Mouse (Mus musculus) heart, embryonic 13.5 days (tissue): ENCODE data around the gene Dock4. TPM values are rescaled to one million over a fixed set of nuclear protein-coding genes. Genes with fewer than 3 reads are reported as not detected.
A peak's percentile ranks its signal among the peaks of the same experiment; 100 is the strongest.
"Not testable (repeated sequence)": the region's sequence is repeated elsewhere in the genome, so short reads cannot be mapped to it uniquely, and the experiment has no call there.

Experiments
- ATAC-seq: fragments of 200-750 bp; cut with Nextera tagmentation; 2 replicates; pipeline ENCODE4 v1.8.0; 2017; ENCODE audit warnings: moderate TSS enrichment; ENCODE audit not compliant: insufficient number of reproducible peaks, low FRiP score, low TSS enrichment; ENCODE audit errors: extremely low read depth
- H3K27ac ChIP-seq: fragments of 300-500 bp; sonication (generic); replicated peaks from 2 replicates; pipeline ENCODE4 v1.5.1; 2015; ENCODE audit warnings: moderate library complexity, mild to moderate bottlenecking, inconsistent platforms
- H3K27me3 ChIP-seq: fragments of 300-500 bp; sonication (generic); replicated peaks from 2 replicates; pipeline ENCODE4 v1.6.1; 2015; ENCODE audit warnings: mild to moderate bottlenecking, inconsistent platforms
- H3K36me3 ChIP-seq: fragments of 300-500 bp; sonication (generic); 2 replicates; pipeline ENCODE4 v1.6.1; 2015; ENCODE audit warnings: mild to moderate bottlenecking, inconsistent platforms
- H3K4me1 ChIP-seq: fragments of 300-500 bp; sonication (generic); 2 replicates; pipeline ENCODE4 v1.6.1; 2015; ENCODE audit warnings: inconsistent platforms
- H3K4me2 ChIP-seq: fragments of 300-500 bp; sonication (generic); 2 replicates; pipeline ENCODE4 v1.6.1; 2015; ENCODE audit warnings: inconsistent platforms, mild to moderate bottlenecking, moderate library complexity
- H3K4me3 ChIP-seq: fragments of 300-500 bp; sonication (generic); 2 replicates; pipeline ENCODE4 v1.5.1; 2015; ENCODE audit warnings: moderate library complexity, mild to moderate bottlenecking, inconsistent platforms
- H3K9ac ChIP-seq: fragments of 300-500 bp; sonication (generic); 2 replicates; pipeline ENCODE4 v1.6.1; 2015; ENCODE audit warnings: inconsistent platforms, mild to moderate bottlenecking, moderate library complexity
- H3K9me3 ChIP-seq: fragments of 300-500 bp; sonication (generic); 2 replicates; pipeline ENCODE4 v1.6.1; 2016; ENCODE audit warnings: inconsistent platforms
- WGBS: fragments of 180-500 bp; shearing (Covaris S2); methylation state at CpG from one replicate; pipeline ENCODE4 v1.1.7; 2015; ENCODE audit warnings: mixed read lengths; 5-methylcytosine and 5-hydroxymethylcytosine counted together
- polyA plus RNA-seq: library from polyadenylated mRNA; unstranded; fragments of >200 nt; fragmentation: Nextera tagmentation; extraction: Ambion mirVana; gene quantifications from 2 replicates; pipeline ENCODE4 v1.2.1, GENCODE M21; 2015

The Dock4 gene
- polyA plus RNA-seq, 1 experiment from 2014 or later = 6.9 TPM

DNA sequence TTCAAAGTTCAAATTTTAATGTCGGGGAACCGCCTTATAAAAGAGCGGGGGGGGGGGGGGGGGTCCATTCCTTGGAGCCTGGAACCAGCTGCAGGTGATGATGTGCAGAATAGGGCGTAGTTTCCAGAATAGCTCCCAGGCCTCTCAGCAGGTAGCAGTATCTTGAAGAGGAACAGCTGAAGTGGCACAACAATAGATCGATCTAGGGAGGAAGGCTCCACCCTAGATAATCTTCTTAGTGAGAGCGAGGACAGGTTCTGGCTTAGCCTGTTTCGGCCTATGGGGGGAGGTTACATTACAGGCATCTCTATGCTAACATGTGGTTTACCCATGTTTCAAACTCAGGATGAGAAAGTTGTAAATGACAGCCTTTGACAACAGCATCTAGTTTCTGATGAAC lies 411.7 kb downstream of the Dock4 start:
- Histone ChIP-seq H3K27me3 (no peaks in the 10 kb centered on the region), H3K9ac (no peak overlapping the region), H3K4me1 (no peaks in the 10 kb centered on the region), H3K27ac (no peak overlapping the region), H3K4me2 (no peak overlapping the region), H3K4me3 (no peak overlapping the region), H3K9me3 (0 out of 2 replicates have a peak, but pooled peaks cover 11% of the 10 kb centered on the region), H3K36me3 (no peaks in the 10 kb centered on the region)
- 87% methylated on average over 6 of the region's 7 CpGs for WGBS
- no peak for ATAC-seq

- 0 out of 2 replicates have a peak, but pooled peaks cover 11% of the 10 kb centered on the region for H3K9me3 ChIP-seq
- H3K36me3 ChIP-seq, H3K27me3 ChIP-seq, H3K27ac ChIP-seq, ATAC-seq, H3K4me3 ChIP-seq, H3K9ac ChIP-seq, H3K4me2 ChIP-seq, H3K4me1 ChIP-seq: not testable (repeated sequence)
- 74% methylated on average over 6 of the region's 7 CpGs for WGBS
Measured at GRCm38 (mm10) chr12:40858763-40859162, 413.0 kb downstream of the Dock4 start.

GRCm38 (mm10) chr12:40870387-40870786 lies 424.6 kb downstream of the Dock4 start:
- no peak for ATAC-seq
- 86% methylated on average over 5 of the region's 5 CpGs for WGBS

GRCm38 (mm10) chr12:40872716-40873115 lies 427.0 kb downstream of the Dock4 start:
- Histone ChIP-seq H3K36me3 (no peaks in the 10 kb centered on the region), H3K4me2 (no peak overlapping the region), H3K27me3 (no peaks in the 10 kb centered on the region), H3K27ac (no peak overlapping the region), H3K9me3 (0 out of 2 replicates have a peak, but pooled peaks cover 8% of the 10 kb centered on the region), H3K9ac (no peak overlapping the region), H3K4me1 (no peaks in the 10 kb centered on the region), H3K4me3 (no peak overlapping the region)
- 90% methylated on average over 3 of the region's 3 CpGs for WGBS
- no peak for ATAC-seq

More at GRCm38 (mm10) chr12:40870387-40870786, 424.6 kb downstream of the Dock4 start:
- Histone ChIP-seq H3K9me3 (0 out of 2 replicates have a peak, but pooled peaks cover 8% of the 10 kb centered on the region), H3K4me1 (no peaks in the 10 kb centered on the region), H3K27me3 (no peaks in the 10 kb centered on the region), H3K4me3 (no peak overlapping the region), H3K9ac (no peak overlapping the region), H3K36me3 (no peaks in the 10 kb centered on the region), H3K4me2 (no peak overlapping the region), H3K27ac (no peak overlapping the region)

DNA sequence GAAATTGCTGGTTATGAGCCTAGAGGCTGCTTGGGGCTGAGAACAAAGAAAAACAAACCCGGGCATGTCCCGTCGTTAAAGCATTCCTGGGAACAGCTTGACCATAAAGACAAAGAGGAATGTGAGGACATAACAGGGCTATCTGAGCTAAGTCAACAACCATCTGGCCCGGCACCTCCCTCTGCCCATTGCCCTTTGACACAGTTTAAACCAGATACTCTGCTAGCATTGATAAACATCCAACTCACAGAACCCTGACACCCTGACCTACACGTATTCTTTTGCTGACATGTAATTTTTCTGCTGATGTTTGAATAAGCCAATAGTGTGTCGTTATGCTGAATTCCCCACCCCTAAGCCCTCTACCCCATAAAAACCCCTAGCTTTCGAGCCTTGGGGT lies 427.5 kb downstream of the Dock4 start:
- not testable (repeated sequence) for H3K27ac ChIP-seq, H3K9me3 ChIP-seq, H3K27me3 ChIP-seq, H3K4me2 ChIP-seq, H3K9ac ChIP-seq, H3K36me3 ChIP-seq, ATAC-seq, H3K4me3 ChIP-seq, H3K4me1 ChIP-seq
- 72% methylated on average over 7 of the region's 7 CpGs for WGBS

- no peak overlapping the region for H3K4me3 ChIP-seq
- H3K27me3 ChIP-seq = no peaks in the 10 kb centered on the region
- H3K4me1 ChIP-seq = peaks cover 14% of the 10 kb centered on the region
- no peak overlapping the region for H3K9ac ChIP-seq
- no peak; the same call in 1 of the 2 replicates for ATAC-seq
- H3K4me2 ChIP-seq = no peak overlapping the region
- no peak overlapping the region for H3K27ac ChIP-seq
- 79% methylated on average over 3 of the region's 3 CpGs for WGBS
- H3K36me3 ChIP-seq = no peaks in the 10 kb centered on the region
- H3K9me3 ChIP-seq = no peaks in the 10 kb centered on the region
Measured at GRCm38 (mm10) chr12:40884976-40885375, 439.2 kb downstream of the Dock4 start.

DNA sequence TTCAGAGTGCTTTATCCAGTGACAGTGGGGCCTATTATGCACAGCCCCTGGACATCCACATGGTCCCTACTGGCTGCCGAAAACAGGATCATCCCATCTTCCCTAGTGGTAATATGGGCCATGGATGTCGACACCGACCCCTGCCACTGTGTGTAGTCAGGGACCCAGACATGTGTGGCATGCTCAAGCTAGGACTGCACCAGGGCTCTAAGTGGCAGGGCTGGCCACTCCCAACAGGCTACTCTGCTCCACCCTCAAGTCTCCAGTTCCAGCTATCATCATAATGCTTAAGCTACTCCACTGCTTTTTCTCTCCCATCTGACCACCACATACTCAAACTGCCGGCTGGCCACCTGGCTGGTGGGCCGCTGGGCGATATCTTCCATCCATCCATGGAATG lies 439.6 kb downstream of the Dock4 start:
- Histone ChIP-seq H3K27me3 (no peaks in the 10 kb centered on the region), H3K9ac (no peak overlapping the region), H3K27ac (no peak overlapping the region), H3K4me2 (no peak overlapping the region), H3K4me3 (no peak overlapping the region), H3K9me3 (no peaks in the 10 kb centered on the region), H3K36me3 (no peaks in the 10 kb centered on the region), H3K4me1 (peaks cover 14% of the 10 kb centered on the region)
- no peak for ATAC-seq
- 88% methylated on average over 6 of the region's 6 CpGs for WGBS

DNA sequence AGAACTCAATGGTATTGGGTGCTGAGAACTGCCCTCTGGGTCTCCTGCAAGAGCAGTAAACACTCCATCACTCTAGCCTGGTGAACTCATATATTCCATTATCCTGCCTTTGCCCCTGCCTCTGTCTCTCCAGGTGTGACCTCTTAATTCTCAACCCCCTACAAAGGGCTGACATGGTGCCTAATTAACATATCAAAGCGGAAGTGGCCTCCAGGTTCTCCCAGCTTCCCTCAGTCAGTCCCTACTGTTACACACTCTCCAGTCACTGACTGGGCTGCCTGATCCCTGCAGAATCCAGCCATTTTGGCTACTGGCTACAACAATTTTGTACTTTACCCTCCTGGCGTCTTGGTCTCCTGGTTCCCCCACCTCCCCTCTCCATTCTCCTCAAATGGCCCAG lies 441.7 kb downstream of the Dock4 start:
- no peak overlapping the region for H3K27ac ChIP-seq
- 75% methylated on average over 2 of the region's 2 CpGs for WGBS

GRCm38 (mm10) chr12:40888261-40888791 lies 442.6 kb downstream of the Dock4 start:
- no peak overlapping the region for H3K4me3 ChIP-seq
- H3K4me1 ChIP-seq = peaks cover 14% of the 10 kb centered on the region
- H3K27me3 ChIP-seq = no peaks in the 10 kb centered on the region
- H3K36me3 ChIP-seq = no peaks in the 10 kb centered on the region
- no peaks in the 10 kb centered on the region for H3K9me3 ChIP-seq
- peak overlapping the region; percentile 24; the same call in 1 of the 2 replicates for H3K4me2 ChIP-seq
- WGBS = 18% methylated on average over 2 of the region's 2 CpGs
- H3K27ac ChIP-seq = peak overlapping the region; percentile 28; the same call in 1 of the 2 replicates
- ATAC-seq = no peak; the same call in 1 of the 2 replicates
- H3K9ac ChIP-seq = no peak overlapping the region

More for the DNA sequence above, 441.7 kb downstream of the Dock4 start:
- peaks cover 14% of the 10 kb centered on the region for H3K4me1 ChIP-seq
- no peaks in the 10 kb centered on the region for H3K36me3 ChIP-seq
- no peak overlapping the region for H3K4me3 ChIP-seq
- no peaks in the 10 kb centered on the region for H3K27me3 ChIP-seq
- no peak for ATAC-seq
- H3K9me3 ChIP-seq = no peaks in the 10 kb centered on the region
- H3K4me2 ChIP-seq = no peak overlapping the region
- H3K9ac ChIP-seq = no peak overlapping the region

DNA sequence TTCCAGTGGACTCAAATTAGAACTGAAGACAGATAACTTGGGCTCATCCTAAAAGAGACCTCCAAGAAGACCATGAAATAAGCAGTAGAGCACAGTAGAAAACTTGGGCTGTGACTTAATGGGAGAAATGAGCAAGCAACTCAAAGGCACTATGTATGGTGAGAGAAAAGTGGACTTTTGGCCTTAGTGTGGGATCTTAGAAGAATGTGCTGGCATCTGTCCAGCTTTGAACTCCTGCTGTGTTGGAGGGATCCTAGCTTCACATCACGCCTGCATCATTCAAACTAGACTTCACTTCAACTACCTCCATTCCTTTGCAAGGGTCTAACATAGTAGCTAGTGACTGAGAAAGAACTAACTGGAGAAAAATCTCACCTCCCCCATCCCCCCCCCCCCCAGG lies 443.1 kb downstream of the Dock4 start:
- Histone ChIP-seq H3K27ac (peak overlapping the region; percentile 28; the same call in 1 of the 2 replicates), H3K4me2 (peak overlapping the region; percentile 24; the same call in 1 of the 2 replicates), H3K36me3 (no peaks in the 10 kb centered on the region), H3K27me3 (no peaks in the 10 kb centered on the region), H3K4me3 (no peak overlapping the region), H3K4me1 (peaks cover 14% of the 10 kb centered on the region), H3K9me3 (no peaks in the 10 kb centered on the region), H3K9ac (no peak overlapping the region)
- 44% methylated on average over 1 of the region's 1 CpGs for WGBS
- no peak for ATAC-seq

- H3K27ac ChIP-seq = no peak overlapping the region
- H3K4me2 ChIP-seq = no peak overlapping the region
- no peak overlapping the region for H3K9ac ChIP-seq
- no peak for ATAC-seq
- no peaks in the 10 kb centered on the region for H3K9me3 ChIP-seq
- peaks cover 14% of the 10 kb centered on the region for H3K4me1 ChIP-seq
- 80% methylated on average over 3 of the region's 3 CpGs for WGBS
- H3K4me3 ChIP-seq = no peak overlapping the region
- no peaks in the 10 kb centered on the region for H3K27me3 ChIP-seq
- H3K36me3 ChIP-seq = no peaks in the 10 kb centered on the region
Measured at GRCm38 (mm10) chr12:40889534-40889933, 443.8 kb downstream of the Dock4 start.

GRCm38 (mm10) chr12:40891168-40891567 lies 445.4 kb downstream of the Dock4 start:
- Histone ChIP-seq H3K4me2 (no peak overlapping the region), H3K4me3 (no peak overlapping the region), H3K9me3 (no peaks in the 10 kb centered on the region), H3K9ac (no peak overlapping the region), H3K4me1 (peaks cover 14% of the 10 kb centered on the region), H3K36me3 (no peaks in the 10 kb centered on the region), H3K27me3 (no peaks in the 10 kb centered on the region), H3K27ac (no peak overlapping the region)
- ATAC-seq = no peak
